ENCODE assay signal across 23 mouse cellular contexts in the genomic region with DNA sequence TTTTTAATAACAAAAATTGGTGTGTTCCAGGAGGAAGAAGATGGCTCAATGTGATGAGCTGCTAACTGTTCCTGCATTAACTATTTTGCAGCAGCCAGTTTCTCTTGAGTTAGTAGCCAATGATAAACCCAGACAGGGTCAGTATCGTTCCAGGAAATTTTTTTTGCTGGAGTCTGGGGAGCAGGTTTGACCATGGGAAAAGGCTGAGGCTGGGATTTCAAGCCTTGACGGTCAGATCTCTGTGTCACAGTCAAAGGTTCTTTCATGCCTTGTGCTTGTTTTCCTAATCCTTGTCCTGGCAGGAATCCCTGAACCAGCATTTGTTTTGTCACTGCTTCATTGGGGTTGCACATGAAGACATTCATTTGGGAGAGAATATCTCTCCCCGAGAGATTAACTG.
"Had no signal": no experiment of that assay in that cellular context is flagged by ENCODE, and none has a peak within 500 bp of the region (broad histone marks: within the 10 kb centered on the region; RNA-seq: fewer than 3 reads in every experiment).

No protein-coding gene starts in this region.

- H3K4me2 ChIP-seq: heart, embryonic 12.5 days; hindbrain, embryonic 12.5 days; hindbrain, embryonic 14.5 days; intestine, embryonic 15.5 days; limb, embryonic 12.5 days; liver, embryonic 13.5 days; liver, embryonic 15.5 days had no signal

- H3K27ac ChIP-seq: heart, adult 2 months; hindbrain, embryonic 10.5 days; hindbrain, embryonic 12.5 days; hindbrain, embryonic 14.5 days; intestine, embryonic 15.5 days; layer of hippocampus, adult 2 months; left cerebral cortex, adult 2 months; limb, embryonic 10.5 days; limb, embryonic 12.5 days; liver, embryonic 13.5 days; liver, embryonic 15.5 days had no signal

- H3K9ac ChIP-seq: forebrain, postnatal 0 days; heart, embryonic 12.5 days; hindbrain, embryonic 12.5 days; hindbrain, embryonic 14.5 days; intestine, embryonic 15.5 days; limb, embryonic 12.5 days; liver, embryonic 13.5 days; liver, embryonic 15.5 days; liver, postnatal 0 days had no signal

- H3K27me3 ChIP-seq: heart, embryonic 12.5 days; hindbrain, embryonic 12.5 days; intestine, embryonic 15.5 days; limb, embryonic 12.5 days; liver, embryonic 13.5 days; liver, embryonic 15.5 days had no signal

- H3K9me3 ChIP-seq: heart, embryonic 12.5 days; hindbrain, embryonic 10.5 days; hindbrain, embryonic 12.5 days; intestine, embryonic 15.5 days; limb, embryonic 10.5 days; limb, embryonic 12.5 days; liver, embryonic 13.5 days; liver, embryonic 15.5 days had no signal

- ATAC-seq: forebrain, postnatal 0 days; hindbrain, embryonic 16.5 days; inflammation-experienced regulatory T-cells, adult 6 months; intestine, embryonic 15.5 days; intestine, postnatal 0 days; liver, postnatal 0 days had no signal

- H3K36me3 ChIP-seq: heart, embryonic 12.5 days; hindbrain, embryonic 10.5 days; hindbrain, embryonic 12.5 days; intestine, embryonic 15.5 days; limb, embryonic 10.5 days; limb, embryonic 12.5 days; liver, embryonic 13.5 days; liver, embryonic 15.5 days had no signal

- H3K4me1 ChIP-seq: heart, embryonic 12.5 days; hindbrain, embryonic 10.5 days; hindbrain, embryonic 12.5 days; intestine, embryonic 15.5 days; limb, embryonic 10.5 days; limb, embryonic 12.5 days; liver, embryonic 13.5 days; liver, embryonic 15.5 days had no signal

- H3K4me3 ChIP-seq: heart, adult 2 months; heart, embryonic 12.5 days; hindbrain, embryonic 10.5 days; hindbrain, embryonic 12.5 days; intestine, embryonic 15.5 days; layer of hippocampus, adult 2 months; left cerebral cortex, adult 2 months; limb, embryonic 10.5 days; limb, embryonic 12.5 days; liver, embryonic 13.5 days; liver, embryonic 15.5 days had no signal

- DNase-seq: forebrain, postnatal 0 days; gastrocnemius, postnatal 14 days; gastrocnemius, postnatal 36 days; heart, adult 11 months; heart, adult 2 months; heart, postnatal 10 days; heart, postnatal 4 days; liver; liver, embryonic 13.5 days; liver, postnatal 0 days had no signal
